Mouse (Mus musculus) spleen, adult 2 months (tissue): ENCODE results near the gene Ep300. TPM values are rescaled to one million over a fixed set of nuclear protein-coding genes. Genes with fewer than 3 reads are reported as not detected.

ENCODE experiments used
- DNase-seq, 2 experiments: peaks; one replicate each; pipeline versions ENCODE4 v3.0.0 to v3.0.0-alpha.2; 2012 to 2021; ENCODE audit warnings: low spot score in 2 of 2, low read depth in 1 of 2
- H3K27ac ChIP-seq: fragments of 200-500 bp; 2 replicates; pipeline ENCODE4 v1.5.1; 2012; ENCODE audit warnings: low read length, inconsistent platforms; ENCODE audit not compliant: insufficient read depth
- H3K27me3 ChIP-seq: fragments of 200-500 bp; 2 replicates; pipeline ENCODE4 v1.6.1; 2012; ENCODE audit warnings: mild to moderate bottlenecking, moderate library complexity, low read length, inconsistent platforms; ENCODE audit not compliant: control insufficient read depth, insufficient read depth
- H3K36me3 ChIP-seq: fragments of 200-500 bp; 2 replicates; pipeline ENCODE4 v1.6.1; 2012; ENCODE audit warnings: mild to moderate bottlenecking, low read length, inconsistent platforms; ENCODE audit not compliant: control insufficient read depth, insufficient read depth
- H3K4me1 ChIP-seq: fragments of 200-500 bp; 2 replicates; pipeline ENCODE4 v1.6.1; 2011; ENCODE audit warnings: inconsistent platforms; ENCODE audit not compliant: control insufficient read depth, insufficient read depth, insufficient read length
- H3K4me3 ChIP-seq: fragments of 200-500 bp; 2 replicates; pipeline ENCODE4 v1.5.1; 2011; ENCODE audit warnings: mild to moderate bottlenecking, inconsistent platforms; ENCODE audit not compliant: insufficient read depth, insufficient read length; ENCODE audit errors: extremely low read depth
- CTCF ChIP-seq: fragments of 200-500 bp; IDR thresholded peaks from 2 replicates; pipeline ENCODE4 v1.5.1; 2011; ENCODE audit warnings: mild to moderate bottlenecking, inconsistent platforms; ENCODE audit not compliant: insufficient read depth, insufficient read length, insufficient replicate concordance; ENCODE audit errors: extremely low read depth
- POLR2A ChIP-seq: fragments of 200-500 bp; IDR thresholded peaks from 2 replicates; pipeline ENCODE4 v1.6.1; 2011; ENCODE audit warnings: low read depth, low read length, inconsistent platforms
- WGBS: fragments of 180-500 bp; shearing (Covaris S2); methylation state at CpG from one replicate; pipeline ENCODE4 v1.1.7; 2018; 5-methylcytosine and 5-hydroxymethylcytosine counted together
- polyA plus RNA-seq: library from polyadenylated mRNA; depleted of rRNA; stranded (reverse); fragments of >200 nt; gene quantifications from 2 replicates; pipeline ENCODE4 v1.2.3, GENCODE M21; 2012

Gene Ep300
- polyA plus RNA-seq, 1 experiment, result 39.3 TPM

DNA sequence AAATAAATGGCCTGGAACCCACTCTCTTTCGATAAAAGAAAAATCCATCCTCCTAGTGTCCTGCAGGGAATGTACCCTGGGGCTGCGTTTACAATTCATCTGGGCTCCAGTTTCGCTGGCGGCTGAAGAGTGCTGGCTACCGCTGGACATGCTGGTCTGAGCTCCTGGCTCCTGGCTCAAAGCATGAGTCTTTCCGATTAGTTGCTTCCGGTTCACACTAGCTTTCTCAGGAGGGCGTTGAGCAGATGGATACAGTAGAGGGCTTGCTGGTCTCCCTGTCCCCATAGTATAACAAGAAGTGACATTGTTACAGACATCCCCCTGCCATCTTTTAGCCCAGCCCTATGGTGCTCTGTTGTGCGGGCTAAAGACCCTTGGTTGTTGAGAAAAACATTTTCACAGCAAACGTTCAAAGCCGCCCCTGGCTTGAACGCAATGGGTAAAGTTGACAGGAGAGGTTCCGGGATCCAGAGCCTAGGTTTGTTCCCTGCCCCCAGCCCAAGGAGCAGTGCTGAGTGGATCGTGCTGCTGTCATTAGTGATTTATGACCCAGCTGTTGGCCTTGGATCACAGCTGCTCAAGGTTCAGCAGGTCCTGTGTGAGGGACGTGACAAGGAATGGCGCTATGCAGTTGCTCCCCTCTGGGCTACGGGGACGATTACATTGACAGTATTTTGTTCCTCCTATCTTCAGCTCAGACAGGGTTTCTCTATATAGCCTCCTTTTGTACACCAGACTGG lies 30.4 kb upstream of the Ep300 start:
- no peak overlapping the region for H3K27ac ChIP-seq
- DNase-seq, result no peak
- no peak overlapping the region for H3K4me3 ChIP-seq
- H3K36me3 ChIP-seq, result no peaks in the 10 kb centered on the region
- no peak for TF ChIP-seq POLR2A
- no peak for TF ChIP-seq CTCF
- no peaks in the 10 kb centered on the region; the same call in 1 of the 2 replicates for H3K27me3 ChIP-seq
- H3K4me1 ChIP-seq, result no peaks in the 10 kb centered on the region
- WGBS, result 75% methylated on average over 18 of the region's 18 CpGs

DNA sequence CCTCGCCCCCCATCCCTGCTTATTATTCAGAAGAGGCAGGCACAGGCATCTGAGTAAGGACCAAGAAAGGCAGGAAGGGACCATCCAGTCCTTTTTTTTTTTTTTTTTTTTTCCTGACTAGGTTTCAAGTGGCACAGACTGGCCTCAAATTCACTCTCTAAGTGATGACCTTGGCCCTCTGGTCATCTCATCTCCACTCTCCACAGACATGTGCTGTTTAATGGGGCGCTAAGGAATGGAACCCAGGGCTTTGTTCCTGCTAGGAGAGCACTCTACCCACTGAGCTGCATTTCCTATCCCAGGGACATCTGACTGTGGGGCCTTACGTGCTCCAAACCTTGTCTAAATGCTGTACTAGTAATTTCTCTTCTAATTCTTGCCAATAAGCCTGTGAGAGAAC lies 29.2 kb upstream of the Ep300 start:
- no peak for TF ChIP-seq CTCF
- no peak for TF ChIP-seq POLR2A

DNA sequence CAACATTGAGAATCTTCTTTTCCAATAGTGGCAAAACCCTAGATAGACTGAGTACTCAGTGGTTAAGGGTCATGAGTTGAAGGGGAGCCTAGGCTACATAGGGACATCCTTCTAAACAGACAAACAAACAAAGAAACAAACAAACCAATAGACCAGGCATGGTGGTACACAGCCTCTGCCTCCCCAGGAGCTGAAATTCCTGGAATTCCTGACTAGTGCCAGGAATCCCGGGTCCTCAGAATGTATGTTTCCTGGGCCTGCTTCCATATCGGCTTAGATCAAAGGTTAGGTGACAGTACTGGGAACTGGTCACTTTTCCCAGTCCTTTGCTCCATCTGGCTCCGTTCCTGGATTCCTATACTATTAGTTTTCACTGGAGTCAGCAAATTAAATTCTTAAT lies 23.6 kb upstream of the Ep300 start:
- H3K27me3 ChIP-seq, result no peaks in the 10 kb centered on the region
- H3K27ac ChIP-seq, result no peak overlapping the region
- TF ChIP-seq POLR2A, result no peak
- TF ChIP-seq CTCF, result no peak
- no peak for DNase-seq
- WGBS, result 84% methylated on average over 3 of the region's 3 CpGs
- H3K36me3 ChIP-seq, result no peaks in the 10 kb centered on the region
- no peak overlapping the region for H3K4me3 ChIP-seq
- H3K4me1 ChIP-seq, result peaks cover 3% of the 10 kb centered on the region; the same call in 1 of the 2 replicates

More for the DNA sequence above, 29.2 kb upstream of the Ep300 start:
- Histone ChIP-seq H3K27me3 (no peaks in the 10 kb centered on the region; the same call in 1 of the 2 replicates), H3K27ac (no peak overlapping the region), H3K4me1 (no peaks in the 10 kb centered on the region), H3K36me3 (no peaks in the 10 kb centered on the region), H3K4me3 (no peak overlapping the region)
- 93% methylated on average over 3 of the region's 3 CpGs for WGBS
- no peak for DNase-seq

DNA sequence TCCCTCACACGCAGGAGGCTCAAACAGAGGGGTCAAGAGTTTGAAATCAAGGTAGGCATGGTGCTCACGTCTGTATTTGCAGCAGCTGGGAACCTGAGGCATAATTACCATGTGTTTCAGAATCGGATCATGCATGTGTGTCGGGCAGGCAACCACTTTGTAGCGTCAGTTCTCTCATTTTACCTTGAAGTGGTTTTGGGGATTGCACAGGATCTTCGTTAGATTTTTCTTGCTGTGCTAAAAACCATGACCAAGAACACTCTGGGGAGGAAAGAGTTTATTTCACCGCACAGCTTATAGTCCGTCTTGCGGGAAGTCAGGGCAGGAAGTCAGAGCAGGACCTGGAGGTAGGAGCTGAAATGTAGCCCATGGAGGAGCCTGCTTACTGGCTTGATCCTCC lies 23.2 kb upstream of the Ep300 start:
- Histone ChIP-seq H3K27me3 (no peaks in the 10 kb centered on the region), H3K4me1 (peaks cover 3% of the 10 kb centered on the region; the same call in 1 of the 2 replicates), H3K27ac (no peak overlapping the region), H3K36me3 (no peaks in the 10 kb centered on the region), H3K4me3 (no peak overlapping the region)
- no peak for DNase-seq
- TF ChIP-seq CTCF, result no peak
- TF ChIP-seq POLR2A, result no peak
- 23% methylated on average over 9 of the region's 9 CpGs for WGBS

DNA sequence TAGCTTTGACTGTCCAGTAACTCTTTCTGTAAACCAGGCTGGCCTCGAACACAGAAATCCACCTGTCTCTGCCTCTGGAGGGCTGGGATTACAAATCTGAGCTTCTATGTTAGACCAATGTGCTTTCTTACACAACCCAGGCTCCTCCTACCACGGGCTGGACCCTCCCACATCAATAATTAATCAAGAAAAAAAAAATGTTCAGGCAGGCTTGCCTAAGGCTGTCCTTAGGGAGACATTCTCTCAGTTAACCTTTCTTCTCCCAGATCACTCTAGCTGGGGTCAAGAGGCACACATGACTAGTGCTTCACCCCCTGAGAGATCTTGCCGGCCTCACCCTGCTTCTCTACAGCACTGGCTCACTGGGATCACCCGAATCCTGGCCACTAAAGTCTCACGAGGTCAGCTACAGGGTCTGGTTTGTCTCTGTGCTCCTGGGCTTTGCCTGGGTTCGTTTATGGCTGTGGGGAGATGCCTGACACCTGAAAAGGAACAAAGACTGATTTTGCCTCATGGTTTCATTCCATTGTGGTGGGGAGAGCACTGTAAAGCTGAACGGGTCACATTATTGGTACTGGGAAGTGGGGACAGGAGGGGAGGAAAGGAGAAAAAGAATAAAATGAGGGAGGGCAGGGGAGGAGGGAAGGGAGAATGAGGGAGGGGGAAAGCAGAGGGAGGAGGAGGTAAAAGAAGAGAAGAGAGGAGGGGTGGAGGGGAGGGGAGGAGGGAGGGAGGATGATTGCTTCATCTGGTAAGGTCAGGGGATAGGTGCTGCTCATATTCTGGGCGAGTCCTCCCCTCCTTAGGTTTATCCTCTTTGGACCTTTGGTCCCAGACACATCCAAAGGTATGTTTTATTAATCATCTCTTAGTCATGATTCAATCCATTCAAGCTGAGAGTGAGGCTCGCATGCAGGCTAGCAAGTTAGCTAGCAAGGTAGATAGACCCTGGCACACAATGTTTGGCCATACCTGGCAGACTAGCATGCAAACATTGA lies 22.4 kb upstream of the Ep300 start:
- Histone ChIP-seq H3K4me3 (no peak overlapping the region), H3K36me3 (no peaks in the 10 kb centered on the region), H3K27me3 (no peaks in the 10 kb centered on the region), H3K27ac (no peak overlapping the region), H3K4me1 (peaks cover 7% of the 10 kb centered on the region; the same call in 1 of the 2 replicates)
- TF ChIP-seq CTCF (no peak), POLR2A (no peak)
- WGBS, result 74% methylated on average over 9 of the region's 9 CpGs
- DNase-seq, result no peak

DNA sequence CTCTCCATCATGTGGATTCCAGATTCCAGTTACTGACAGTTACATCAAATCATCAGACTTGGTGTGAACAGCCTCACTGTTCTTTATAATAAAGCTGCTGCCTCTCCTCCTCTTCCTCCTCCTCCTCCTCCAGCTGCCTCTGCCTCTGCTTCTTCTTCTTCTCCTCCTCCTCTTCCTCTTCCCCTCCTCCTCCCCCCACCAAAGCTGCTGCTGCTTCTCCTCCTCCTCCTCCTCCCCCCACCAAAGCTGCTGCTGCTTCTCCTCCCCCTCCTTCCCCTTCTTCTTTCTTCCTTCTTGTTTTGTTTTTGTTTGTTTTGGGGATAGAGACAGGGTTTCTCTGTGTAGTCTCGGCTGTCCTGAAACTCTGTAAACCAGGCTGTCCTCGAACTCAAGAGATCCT lies 17.1 kb upstream of the Ep300 start:
- peak overlapping the region; percentile 45 for H3K4me3 ChIP-seq

More for the DNA sequence above, 17.1 kb upstream of the Ep300 start:
- WGBS, result 4% methylated on average over 2 of the region's 2 CpGs
- no peak for TF ChIP-seq POLR2A
- peak in 1 of 2 experiments; percentile 46 for DNase-seq
- H3K27me3 ChIP-seq, result no peaks in the 10 kb centered on the region
- H3K36me3 ChIP-seq, result no peaks in the 10 kb centered on the region
- H3K4me1 ChIP-seq, result peaks cover 10% of the 10 kb centered on the region; the same call in 1 of the 2 replicates
- H3K27ac ChIP-seq, result peak overlapping the region; percentile 77
